Mouse (Mus musculus): ENCODE data around the gene Fgfr2.

Gene Fgfr2

GRCm38 (mm10) chr7:132272984-132273383 is 850.2 kb downstream of the Fgfr2 start:
- no peak for DNase-seq

GRCm38 (mm10) chr7:132270364-132270763 is 852.8 kb downstream of the Fgfr2 start:
- DNase-seq: no peak

- no peak for DNase-seq
Measured at GRCm38 (mm10) chr7:132269661-132270060, 853.5 kb downstream of the Fgfr2 start.

- DNase-seq: no peak
Measured at GRCm38 (mm10) chr7:132267721-132268498, 855.2 kb downstream of the Fgfr2 start.

- peak; percentile 57 for DNase-seq
Measured at GRCm38 (mm10) chr7:132264763-132265162, 858.4 kb downstream of the Fgfr2 start.

GRCm38 (mm10) chr7:132263186-132263585 is 860.0 kb downstream of the Fgfr2 start:
- no peak for DNase-seq

- DNase-seq: no peak
Measured at GRCm38 (mm10) chr7:132262696-132263095, 860.5 kb downstream of the Fgfr2 start.

- no peak for DNase-seq
Measured at GRCm38 (mm10) chr7:132261885-132262284, 861.3 kb downstream of the Fgfr2 start.

- no peak for DNase-seq
Measured at GRCm38 (mm10) chr7:132260632-132261031, 862.5 kb downstream of the Fgfr2 start.

- no peak for DNase-seq
Measured at GRCm38 (mm10) chr7:132258817-132259216, 864.3 kb downstream of the Fgfr2 start.

- no peak for DNase-seq
Measured at GRCm38 (mm10) chr7:132258216-132258615, 864.9 kb downstream of the Fgfr2 start.

- peak; percentile 88 for DNase-seq
Measured at GRCm38 (mm10) chr7:132253513-132253912, 869.6 kb downstream of the Fgfr2 start.

- no peak for DNase-seq
Measured at GRCm38 (mm10) chr7:132253078-132253477, 870.1 kb downstream of the Fgfr2 start.

GRCm38 (mm10) chr7:132249563-132250119 is 873.5 kb downstream of the Fgfr2 start:
- DNase-seq: no peak

GRCm38 (mm10) chr7:132247567-132247966 is 875.6 kb downstream of the Fgfr2 start:
- DNase-seq: no peak

- no peak for DNase-seq
Measured at GRCm38 (mm10) chr7:132247091-132247490, 876.1 kb downstream of the Fgfr2 start.

GRCm38 (mm10) chr7:132245730-132246129 is 877.4 kb downstream of the Fgfr2 start:
- DNase-seq: no peak

GRCm38 (mm10) chr7:132244637-132245036 is 878.5 kb downstream of the Fgfr2 start:
- DNase-seq: no peak

- DNase-seq: no peak
Measured at GRCm38 (mm10) chr7:132243225-132243624, 879.9 kb downstream of the Fgfr2 start.

GRCm38 (mm10) chr7:132242617-132243141 is 880.5 kb downstream of the Fgfr2 start:
- peak; percentile 70 for DNase-seq

- no peak for DNase-seq
Measured at GRCm38 (mm10) chr7:132238921-132239320, 884.2 kb downstream of the Fgfr2 start.

- DNase-seq: no peak
Measured at GRCm38 (mm10) chr7:132237191-132237590, 886.0 kb downstream of the Fgfr2 start.

GRCm38 (mm10) chr7:132236789-132237188 is 886.4 kb downstream of the Fgfr2 start:
- DNase-seq: no peak

- no peak for DNase-seq
Measured at GRCm38 (mm10) chr7:132234250-132234649, 888.9 kb downstream of the Fgfr2 start.

Measured in layer of hippocampus, adult 9-11 months (tissue).